In the genomic region with DNA sequence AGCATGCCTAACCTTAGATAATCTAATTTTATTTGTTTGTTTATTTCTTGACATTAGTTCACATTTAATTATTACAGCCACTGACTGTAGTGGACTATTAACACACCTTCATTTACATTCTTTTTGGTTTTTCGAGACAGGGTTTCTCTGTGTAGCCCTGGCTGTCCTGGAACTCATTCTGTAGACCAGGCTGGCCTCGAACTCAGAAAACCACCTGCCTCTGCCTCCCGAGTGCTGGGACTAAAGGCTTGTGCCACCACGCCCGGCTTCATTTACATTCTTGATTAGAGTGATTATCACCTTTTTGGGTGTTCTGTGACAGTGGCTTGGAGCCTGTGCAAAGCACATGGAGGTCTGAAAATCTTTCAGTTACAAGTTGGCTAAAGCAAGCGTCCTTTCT, we compare ENCODE assay signal across 17 mouse cellular contexts. TPM values are rescaled to one million over a fixed set of nuclear protein-coding genes. Genes with fewer than 3 reads are reported as not detected.
DNase-seq lines count a peak whose midpoint lies in the region; ATAC-seq and TF ChIP-seq lines count a peak whose summit lies in the region.
"Not testable (repeated sequence)": the region's sequence is repeated elsewhere in the genome, so short reads cannot be mapped to it uniquely, and the experiment has no call there.
"Had no signal": no experiment of that assay in that cellular context is flagged by ENCODE, and none has a peak within 500 bp of the region (broad histone marks: within the 10 kb centered on the region; RNA-seq: fewer than 3 reads in every experiment).

No protein-coding gene starts in this region.

- H3K27ac ChIP-seq in liver, embryonic 12.5 days: peak overlapping the region; percentile 80
- peak overlapping the region; percentile 55 for H3K27ac ChIP-seq in liver, embryonic 14.5 days
- peak overlapping the region; percentile 56 for H3K27ac ChIP-seq in liver, embryonic 16.5 days (ENCODE audit: low read length)

- H3K4me1 ChIP-seq in liver, embryonic 12.5 days: peaks cover 55% of the 10 kb centered on the region
- peaks cover 21 to 23% of the 10 kb centered on the region in 2 experiments for H3K4me1 ChIP-seq in liver, embryonic 14.5 days (replicated peaks; ENCODE audit: control insufficient read depth in 2 of 2, insufficient read depth in 2 of 2, low read length in 1 of 2)
- peaks cover 18% of the 10 kb centered on the region for H3K4me1 ChIP-seq in liver, embryonic 16.5 days (ENCODE audit: control insufficient read depth, low read depth, low read length)

- not testable (repeated sequence) for H3K27me3 ChIP-seq in liver, embryonic 12.5 days (replicated peaks); liver, embryonic 14.5 days (ENCODE audit: control insufficient read depth, insufficient read depth, low read length); liver, embryonic 16.5 days (ENCODE audit: control insufficient read depth, insufficient read depth, low read depth, low read length)

- TF ChIP-seq EP300 in liver, embryonic 14.5 days (IDR thresholded peaks at IDR 0.05; ENCODE audit: low read depth): not testable (repeated sequence)

- DNase-seq in heart, adult 11 months: peak; percentile 59
- peak; percentile 14 for DNase-seq in liver
- DNase-seq in liver, embryonic 14.5 days (ENCODE audit: low read depth in 3 of 3, low spot score in 3 of 3): not testable (repeated sequence)

- H3K9me3 ChIP-seq in liver, embryonic 12.5 days (replicated peaks); liver, embryonic 14.5 days (ENCODE audit: control insufficient read depth, low read length); liver, embryonic 16.5 days (replicated peaks; ENCODE audit: control insufficient read depth, low read length): not testable (repeated sequence)

- peak overlapping the region; percentile 49 for H3K4me2 ChIP-seq in liver, embryonic 12.5 days
- H3K4me2 ChIP-seq in liver, embryonic 14.5 days (ENCODE audit: low read depth): peak overlapping the region; percentile 33
- H3K4me2 ChIP-seq in liver, embryonic 16.5 days (ENCODE audit: low read depth, low read length): not testable (repeated sequence)

- H3K9ac ChIP-seq in liver, embryonic 12.5 days; liver, embryonic 14.5 days (replicated peaks); liver, embryonic 16.5 days (ENCODE audit: low read depth, low read length): not testable (repeated sequence)

- peaks cover 87% of the 10 kb centered on the region for H3K36me3 ChIP-seq in liver, embryonic 12.5 days
- peaks cover 69% of the 10 kb centered on the region for H3K36me3 ChIP-seq in liver, embryonic 14.5 days (replicated peaks; ENCODE audit: control insufficient read depth, insufficient read depth, low read depth)
- peaks cover 51% of the 10 kb centered on the region for H3K36me3 ChIP-seq in liver, embryonic 16.5 days (ENCODE audit: control insufficient read depth, insufficient read depth)

- H3K4me3 ChIP-seq in liver, embryonic 12.5 days; liver, embryonic 14.5 days (ENCODE audit: insufficient read depth in 1 of 2, low read depth in 2 of 2, low read length in 2 of 2); liver, embryonic 16.5 days (ENCODE audit: low read depth, low read length): not testable (repeated sequence)

- peak; percentile 21; the same call in 1 of the 2 replicates for ATAC-seq in liver, embryonic 12.5 days
- ATAC-seq in liver, embryonic 14.5 days (ENCODE audit: insufficient read depth): peak; percentile 58
- not testable (repeated sequence) for ATAC-seq in liver, embryonic 16.5 days (ENCODE audit: low read depth)

- TF ChIP-seq CTCF in liver, embryonic 14.5 days (IDR thresholded peaks at IDR 0.05; ENCODE audit: low read depth): not testable (repeated sequence)

- 65% methylated on average over 6 of the region's 6 CpGs for WGBS in liver, embryonic 12.5 days (ENCODE audit: insufficient replicate concordance)
- 44% methylated on average over 6 of the region's 6 CpGs for WGBS in liver, embryonic 14.5 days (ENCODE audit: insufficient replicate concordance)
- 49% methylated on average over 6 of the region's 6 CpGs for WGBS in liver, embryonic 16.5 days (ENCODE audit: insufficient replicate concordance)

RNA-seq across cellular contexts. Expression of gene Ppp2ca, which starts 17.6 kb away (rescaled TPM):
- polyA plus RNA-seq in liver, embryonic 12.5 days (2016; fragmentation: Nextera tagmentation; extraction: Ambion mirVana): 59.1 and 60.2 TPM in 2 replicates
- 18.8 and 24.0 TPM in 2 replicates for polyA plus RNA-seq in liver, embryonic 14.5 days (2012; rRNA removed)
- 37.5 and 41.6 TPM in 2 replicates for polyA plus RNA-seq in liver, embryonic 14.5 days (2014; fragmentation: Nextera tagmentation; extraction: Ambion mirVana)
- polyA plus RNA-seq in liver, embryonic 16.5 days (2015; fragmentation: Nextera tagmentation; extraction: Ambion mirVana): 26.5 and 26.9 TPM in 2 replicates

RNA-seq across cellular contexts. Expression of gene Olfr1373, which starts 29.2 kb away (rescaled TPM):
- polyA plus RNA-seq in liver, embryonic 12.5 days (2016; fragmentation: Nextera tagmentation; extraction: Ambion mirVana): not detected in 2 replicates
- polyA plus RNA-seq in liver, embryonic 14.5 days (2012; rRNA removed): not detected in 2 replicates
- not detected in 2 replicates for polyA plus RNA-seq in liver, embryonic 14.5 days (2014; fragmentation: Nextera tagmentation; extraction: Ambion mirVana)
- polyA plus RNA-seq in liver, embryonic 16.5 days (2015; fragmentation: Nextera tagmentation; extraction: Ambion mirVana): not detected in 2 replicates
- polyA plus RNA-seq: activated CD4-positive, CD25-positive, alpha-beta regulatory T cell, adult 4 months; C2C12; cerebellum, adult 2 months; cortical plate, adult 2 months; embryonic facial prominence, embryonic 10.5 days; embryonic facial prominence, embryonic 12.5 days; embryonic facial prominence, embryonic 14.5 days; forebrain, embryonic 11.5 days; forebrain, embryonic 13.5 days; forebrain, embryonic 15.5 days; forebrain, postnatal 0 days; Patski had no signal
